Mouse (Mus musculus): ENCODE results near the gene Car5b.
A peak's percentile ranks its signal among the peaks of the same experiment; 100 is the strongest.

Gene Car5b

GRCm38 (mm10) chrX:163957803-163958466, 69.9 kb downstream of the Car5b start:
- peak; percentile 66 for DNase-seq

DNA sequence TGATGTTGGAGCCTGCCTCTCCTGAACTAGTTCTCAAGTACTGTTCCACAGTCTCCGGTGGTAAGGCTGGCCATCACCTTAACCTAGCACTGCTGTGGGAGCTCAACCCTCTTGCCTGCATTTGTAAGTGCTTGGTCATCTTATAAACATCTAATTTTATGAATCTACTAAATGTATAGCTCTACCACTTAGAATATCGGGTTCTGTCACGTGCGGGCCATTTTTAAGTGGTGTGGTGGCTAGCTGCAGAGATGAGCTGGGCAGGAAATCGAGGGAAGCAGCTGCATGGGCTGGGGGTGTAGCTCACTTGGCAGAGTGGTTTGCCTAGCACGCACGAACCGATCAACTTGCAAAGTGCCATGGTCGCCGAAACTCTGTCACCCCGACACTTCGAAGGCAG, 70.4 kb downstream of the Car5b start:
- DNase-seq = no peak

DNA sequence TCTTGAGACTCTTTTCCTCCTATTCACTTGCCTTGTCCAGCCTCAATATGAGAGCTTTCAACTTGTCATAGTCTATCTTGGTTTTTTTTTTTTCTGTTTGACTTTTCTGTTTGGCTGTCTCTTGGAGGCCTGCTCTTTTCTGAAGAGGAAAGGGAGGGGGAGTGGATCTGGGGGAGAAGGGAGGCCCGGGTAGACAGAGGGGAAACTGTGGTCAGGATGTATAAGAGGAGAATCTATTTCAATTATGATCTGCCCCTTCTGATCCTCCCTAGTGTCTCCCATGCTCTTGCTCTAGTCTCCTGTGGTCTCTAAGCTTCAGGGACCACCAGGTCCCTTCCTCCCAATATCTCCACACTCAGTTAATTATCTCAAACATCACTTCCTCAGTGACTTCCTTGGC, 76.2 kb downstream of the Car5b start:
- DNase-seq = no peak

- no peak for DNase-seq
Observed at GRCm38 (mm10) chrX:163944381-163944780, 83.4 kb downstream of the Car5b start.

DNA sequence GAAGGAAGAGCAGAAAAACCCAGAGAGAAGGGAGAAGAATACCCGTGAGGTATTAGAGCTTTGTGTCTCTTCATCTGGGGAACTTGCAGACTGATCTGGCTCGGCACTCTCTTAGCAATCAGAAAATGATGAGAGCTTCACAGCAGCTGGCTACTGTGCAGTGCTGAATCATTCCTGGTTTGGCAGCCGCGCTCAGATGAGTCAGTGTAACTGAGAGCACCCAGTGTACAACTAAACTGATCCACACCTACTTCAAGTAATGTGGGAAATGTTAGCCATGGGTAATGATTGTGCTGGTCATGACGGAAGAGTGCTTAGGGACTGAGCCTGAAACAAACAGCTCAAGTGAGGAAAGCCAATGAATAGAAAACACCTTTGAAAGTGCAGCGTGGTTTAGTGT, 89.2 kb downstream of the Car5b start:
- DNase-seq = no peak

GRCm38 (mm10) chrX:163934731-163935130, 93.1 kb downstream of the Car5b start:
- DNase-seq = no peak

DNA sequence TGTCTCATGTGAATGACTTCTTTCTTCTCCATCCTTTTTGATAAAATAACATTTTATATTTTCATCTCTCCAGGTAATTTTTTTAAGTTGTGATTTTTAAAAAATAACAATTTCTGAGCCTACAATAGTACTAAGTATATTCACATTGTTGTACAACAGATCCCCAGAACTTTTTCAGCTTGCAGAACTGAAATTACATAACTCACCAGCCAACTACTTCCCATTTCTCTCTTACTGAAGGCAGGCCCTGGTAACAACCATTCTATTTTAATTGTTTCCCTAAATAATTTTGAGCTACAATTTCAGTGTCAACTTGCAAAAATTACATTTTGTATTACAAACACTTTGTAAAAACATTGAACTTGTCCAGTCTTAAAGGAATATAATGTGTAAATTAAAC, 98.2 kb downstream of the Car5b start:
- DNase-seq = no peak

Measured in cerebellum, adult 11-12 months (tissue).